Mouse (Mus musculus): Measurements from ENCODE around the gene Gm37240. TPM values are rescaled to one million over a fixed set of nuclear protein-coding genes. Genes with fewer than 3 reads are reported as not detected.

Gm37240 gene
- polyA plus RNA-seq, 1 experiment from 2014 or later, result 7.2 TPM

DNA sequence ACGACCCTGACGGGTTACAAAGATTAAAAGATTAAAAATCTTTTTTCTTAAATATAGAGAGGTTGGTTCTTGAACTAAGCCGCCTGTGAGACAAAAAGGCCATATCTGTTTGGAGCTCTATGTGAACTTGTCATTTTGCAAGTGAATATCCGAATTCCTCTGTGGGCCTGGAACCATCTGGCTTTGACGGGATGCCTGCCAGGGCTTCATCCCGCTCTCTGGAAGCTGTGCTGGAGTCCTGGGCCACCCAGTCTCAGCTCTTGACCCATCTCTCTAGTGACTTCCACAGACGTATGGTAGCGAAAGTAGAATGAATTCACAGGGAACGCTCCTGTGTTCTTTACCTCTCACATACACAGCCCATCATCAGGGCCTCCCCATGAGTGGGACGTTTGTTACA, 1193.4 kb downstream of the Gm37240 start:
- ATAC-seq (ENCODE audit: extremely low read depth, insufficient number of reproducible peaks, low FRiP score, low TSS enrichment), result no peak
- Histone ChIP-seq H3K9ac (no peak overlapping the region), H3K4me1 (peaks cover 19% of the 10 kb centered on the region), H3K27me3 (replicated peaks) (peaks cover 7% of the 10 kb centered on the region; the same call in 1 of the 2 replicates), H3K36me3 (no peaks in the 10 kb centered on the region), H3K27ac (replicated peaks) (no peak overlapping the region), H3K4me2 (no peak overlapping the region), H3K9me3 (no peaks in the 10 kb centered on the region), H3K4me3 (no peak overlapping the region)
- WGBS, result 62% methylated on average over 10 of the region's 10 CpGs

DNA sequence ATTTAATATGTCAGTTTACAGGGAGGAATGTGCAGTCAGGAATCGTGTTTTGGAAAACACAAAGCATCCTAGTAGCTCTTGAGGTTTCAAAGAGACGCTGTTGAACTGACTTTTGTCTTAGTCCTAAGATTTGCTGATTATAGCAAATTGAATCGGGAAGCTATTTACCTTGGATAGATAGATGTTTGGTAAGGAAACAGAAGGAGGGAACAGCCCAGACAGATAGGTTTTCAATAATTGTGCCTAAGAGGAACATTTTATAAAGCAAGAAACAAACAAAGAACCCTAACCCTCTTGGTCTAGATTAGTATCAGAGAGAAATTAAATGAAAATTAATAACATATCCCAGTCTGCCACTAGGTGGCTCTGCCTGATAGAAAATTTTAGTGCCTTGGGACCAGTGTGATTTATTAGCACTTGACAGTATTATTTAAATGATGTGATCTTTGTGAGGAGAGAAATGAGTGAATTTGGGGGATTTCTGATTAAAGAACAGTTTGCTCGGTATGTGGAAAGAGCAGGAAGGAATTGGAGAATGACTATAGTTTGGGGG, 1194.6 kb downstream of the Gm37240 start:
- no peak for ATAC-seq (ENCODE audit: extremely low read depth, insufficient number of reproducible peaks, low FRiP score, low TSS enrichment)
- H3K4me2 ChIP-seq, result no peak overlapping the region
- no peak overlapping the region for H3K4me3 ChIP-seq
- H3K27ac ChIP-seq (replicated peaks), result no peak overlapping the region
- no peaks in the 10 kb centered on the region for H3K9me3 ChIP-seq
- no peak overlapping the region for H3K9ac ChIP-seq
- no peaks in the 10 kb centered on the region for H3K36me3 ChIP-seq
- peaks cover 19% of the 10 kb centered on the region for H3K4me1 ChIP-seq
- peaks cover 7% of the 10 kb centered on the region; the same call in 1 of the 2 replicates for H3K27me3 ChIP-seq (replicated peaks)
- WGBS, result 52% methylated on average over 4 of the region's 4 CpGs

DNA sequence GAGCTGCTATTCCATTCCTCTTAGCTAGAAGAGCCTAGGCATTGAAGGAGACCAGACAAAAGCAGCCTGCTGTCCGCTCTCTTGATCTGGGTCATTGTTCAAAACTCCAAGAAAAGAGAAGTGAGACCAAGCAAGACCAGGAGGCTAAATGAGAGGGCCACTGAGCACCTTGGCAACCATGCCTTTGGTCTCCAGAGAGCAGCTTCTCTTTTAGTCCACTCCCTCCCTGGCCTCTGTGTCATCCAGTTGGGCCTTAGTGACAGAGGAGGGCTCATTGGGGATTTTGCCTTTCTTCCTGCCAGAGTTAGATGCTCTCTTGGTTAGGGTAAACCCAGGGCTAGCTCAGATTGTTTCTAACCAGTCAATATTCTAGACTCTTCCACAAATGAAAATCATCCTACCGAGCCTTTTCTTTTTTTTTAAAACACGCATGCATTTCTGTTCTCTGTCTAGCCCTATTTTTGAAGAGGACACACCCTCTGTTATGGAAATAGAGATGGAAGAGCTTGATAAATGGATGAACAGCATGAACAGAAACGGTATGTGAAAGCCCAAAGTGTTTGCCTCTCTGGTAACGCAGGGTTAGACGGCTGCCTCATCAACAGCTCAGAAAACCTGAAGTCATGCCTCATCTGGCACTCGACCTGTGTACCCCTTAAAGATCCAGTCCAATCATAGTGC, 1197.1 kb downstream of the Gm37240 start:
- Histone ChIP-seq H3K4me2 (no peak overlapping the region), H3K27me3 (replicated peaks) (peaks cover 7% of the 10 kb centered on the region; the same call in 1 of the 2 replicates), H3K27ac (replicated peaks) (no peak overlapping the region), H3K9me3 (no peaks in the 10 kb centered on the region), H3K9ac (no peak overlapping the region), H3K4me3 (no peak overlapping the region), H3K36me3 (no peaks in the 10 kb centered on the region), H3K4me1 (peaks cover 4% of the 10 kb centered on the region)
- no peak for ATAC-seq (ENCODE audit: extremely low read depth, insufficient number of reproducible peaks, low FRiP score, low TSS enrichment)
- WGBS, result 78% methylated on average over 7 of the region's 7 CpGs

DNA sequence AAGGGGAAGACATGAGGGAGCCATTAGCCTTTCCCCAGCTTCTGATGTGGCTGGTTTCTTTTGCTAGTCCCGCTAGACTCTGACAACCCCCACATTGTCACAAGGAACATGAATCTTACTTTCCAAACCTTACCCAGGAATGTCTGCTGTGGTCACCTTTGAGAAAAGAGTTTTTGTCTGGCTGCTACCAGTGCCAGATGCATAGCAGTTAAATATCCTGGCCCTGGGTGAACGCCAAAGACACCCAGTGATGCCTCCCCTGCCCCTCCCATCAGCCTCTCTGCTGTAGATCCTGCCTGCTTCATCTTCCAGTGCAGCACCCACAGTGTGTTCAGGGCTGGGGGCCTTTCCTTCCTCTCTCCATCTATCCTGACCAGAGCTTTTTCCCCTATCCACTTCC, 1197.7 kb downstream of the Gm37240 start:
- Histone ChIP-seq H3K4me2 (no peak overlapping the region), H3K9me3 (no peaks in the 10 kb centered on the region), H3K27me3 (replicated peaks) (peaks cover 7% of the 10 kb centered on the region; the same call in 1 of the 2 replicates), H3K36me3 (no peaks in the 10 kb centered on the region), H3K9ac (no peak overlapping the region), H3K27ac (replicated peaks) (no peak overlapping the region), H3K4me3 (no peak overlapping the region), H3K4me1 (0 out of 2 replicates have a peak, but pooled peaks cover 2% of the 10 kb centered on the region)
- no peak for ATAC-seq (ENCODE audit: extremely low read depth, insufficient number of reproducible peaks, low FRiP score, low TSS enrichment)
- 69% methylated on average over 2 of the region's 2 CpGs for WGBS

DNA sequence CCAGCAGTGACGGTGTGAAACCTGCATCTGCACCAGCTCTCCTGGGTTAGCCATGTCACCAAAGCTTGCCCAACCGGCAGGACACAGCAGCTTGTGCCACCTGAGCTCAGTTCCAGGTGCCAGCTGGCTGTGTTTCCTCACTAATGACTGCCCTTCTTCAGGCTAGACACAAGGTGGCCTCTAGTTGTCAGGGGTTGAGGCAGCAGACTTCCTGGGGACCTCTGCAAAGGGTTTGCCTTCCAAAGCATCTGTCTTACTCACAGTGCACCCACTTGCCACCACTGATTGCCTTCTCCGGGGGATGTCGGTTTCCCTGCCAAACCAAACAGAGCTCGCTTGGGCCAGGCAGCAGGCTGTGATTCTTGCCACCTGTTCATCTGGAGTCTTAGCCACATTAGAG, 1199.1 kb downstream of the Gm37240 start:
- WGBS, result 68% methylated on average over 5 of the region's 5 CpGs
- Histone ChIP-seq H3K27me3 (replicated peaks) (peaks cover 7% of the 10 kb centered on the region; the same call in 1 of the 2 replicates), H3K9ac (no peak overlapping the region), H3K4me1 (0 out of 2 replicates have a peak, but pooled peaks cover 2% of the 10 kb centered on the region), H3K36me3 (no peaks in the 10 kb centered on the region), H3K4me2 (no peak overlapping the region), H3K4me3 (no peak overlapping the region), H3K27ac (replicated peaks) (no peak overlapping the region), H3K9me3 (no peaks in the 10 kb centered on the region)
- no peak for ATAC-seq (ENCODE audit: extremely low read depth, insufficient number of reproducible peaks, low FRiP score, low TSS enrichment)

DNA sequence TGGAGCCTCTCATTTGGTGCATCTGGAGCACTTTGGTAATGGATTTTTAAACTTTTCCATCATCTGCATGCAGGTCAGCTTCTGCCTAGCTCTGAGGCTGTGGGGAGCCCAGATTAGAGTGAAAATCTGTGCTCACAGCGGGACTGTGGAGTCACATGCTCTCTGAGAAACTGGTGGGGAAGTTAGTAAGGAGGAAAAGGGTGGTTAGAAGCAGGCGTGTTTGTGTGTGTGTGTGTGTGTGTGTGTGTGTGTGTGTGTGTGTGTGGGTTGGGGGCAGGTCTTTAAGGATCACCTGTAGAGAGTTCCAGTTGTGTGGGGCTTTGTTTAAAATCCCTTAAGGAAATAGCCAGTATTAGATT, 1199.9 kb downstream of the Gm37240 start:
- peaks cover 7% of the 10 kb centered on the region; the same call in 1 of the 2 replicates for H3K27me3 ChIP-seq (replicated peaks)
- H3K27ac ChIP-seq (replicated peaks), result no peak overlapping the region
- no peak overlapping the region for H3K9ac ChIP-seq
- H3K4me3 ChIP-seq, result no peak overlapping the region
- WGBS, result 48% methylated on average over 2 of the region's 2 CpGs
- H3K9me3 ChIP-seq, result no peaks in the 10 kb centered on the region
- ATAC-seq (ENCODE audit: extremely low read depth, insufficient number of reproducible peaks, low FRiP score, low TSS enrichment), result no peak
- H3K4me2 ChIP-seq, result no peak overlapping the region
- H3K4me1 ChIP-seq, result 0 out of 2 replicates have a peak, but pooled peaks cover 2% of the 10 kb centered on the region
- no peaks in the 10 kb centered on the region for H3K36me3 ChIP-seq

DNA sequence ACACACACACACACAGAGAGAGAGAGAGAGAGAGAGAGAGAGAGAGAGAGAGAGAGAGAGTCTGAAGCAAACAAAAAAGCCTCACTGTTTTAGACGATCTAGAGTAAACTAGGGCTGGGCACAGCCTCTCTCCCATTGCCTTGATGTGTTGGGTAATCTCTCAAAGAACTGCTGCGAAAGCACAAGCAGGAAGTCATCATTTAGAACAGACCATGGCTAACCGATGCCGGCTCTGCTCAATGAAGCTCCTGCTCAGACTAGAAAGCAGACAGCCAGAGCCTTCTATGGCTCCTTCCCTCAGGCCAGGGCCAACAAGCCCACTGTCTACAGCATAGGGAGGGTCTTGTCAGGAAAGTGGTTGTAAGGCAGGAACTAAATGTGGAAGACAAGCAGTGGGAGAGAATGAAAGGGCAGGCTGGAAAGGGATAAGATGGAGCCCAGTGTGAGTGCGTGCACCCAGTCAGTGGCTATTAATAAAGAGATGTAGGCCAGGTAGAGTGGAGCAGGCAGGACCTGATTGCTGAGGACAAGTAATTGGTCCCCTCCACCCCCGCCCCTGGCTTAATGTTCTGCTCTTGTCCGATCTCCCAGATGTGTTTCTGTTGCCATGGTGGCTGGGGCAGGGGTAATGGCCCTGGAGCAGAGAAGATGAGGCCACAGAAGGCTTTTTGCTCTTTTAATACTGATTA, 1200.4 kb downstream of the Gm37240 start:
- H3K4me1 ChIP-seq, result 0 out of 2 replicates have a peak, but pooled peaks cover 2% of the 10 kb centered on the region
- whole genome bisulfite sequencing, result 66% methylated on average over 7 of the region's 7 CpGs
- no peak overlapping the region for H3K9ac ChIP-seq
- no peaks in the 10 kb centered on the region for H3K9me3 ChIP-seq
- ATAC-seq (ENCODE audit: extremely low read depth, insufficient number of reproducible peaks, low FRiP score, low TSS enrichment), result no peak
- H3K36me3 ChIP-seq, result no peaks in the 10 kb centered on the region
- no peak overlapping the region for H3K4me2 ChIP-seq
- no peak overlapping the region for H3K4me3 ChIP-seq
- H3K27ac ChIP-seq (replicated peaks), result no peak overlapping the region
- H3K27me3 ChIP-seq (replicated peaks), result peaks cover 6% of the 10 kb centered on the region; the same call in 1 of the 2 replicates

DNA sequence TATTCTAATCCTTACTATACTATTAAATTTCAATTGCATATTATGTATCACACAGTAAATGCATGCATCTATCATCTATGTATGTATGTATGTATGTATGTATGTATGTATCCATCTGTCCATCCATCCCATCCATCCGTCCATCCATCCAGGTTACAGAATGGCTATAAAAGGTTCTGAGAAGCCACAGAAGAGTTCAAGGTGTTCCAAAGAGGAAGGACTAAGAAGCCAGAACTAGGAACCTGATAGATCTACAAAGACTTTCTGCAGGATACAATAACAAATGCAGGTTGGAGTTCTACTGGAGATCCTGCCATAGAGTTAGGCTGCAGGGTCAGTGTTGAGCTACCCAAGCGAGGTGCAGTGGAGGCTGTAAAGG, 1201.0 kb downstream of the Gm37240 start:
- H3K9ac ChIP-seq, result no peak overlapping the region
- H3K4me2 ChIP-seq, result no peak overlapping the region
- ATAC-seq (ENCODE audit: extremely low read depth, insufficient number of reproducible peaks, low FRiP score, low TSS enrichment), result no peak
- WGBS, result 82% methylated on average over 2 of the region's 2 CpGs
- no peaks in the 10 kb centered on the region for H3K36me3 ChIP-seq
- H3K27me3 ChIP-seq (replicated peaks), result no peaks in the 10 kb centered on the region
- 0 out of 2 replicates have a peak, but pooled peaks cover 2% of the 10 kb centered on the region for H3K4me1 ChIP-seq
- no peak overlapping the region for H3K4me3 ChIP-seq
- H3K27ac ChIP-seq (replicated peaks), result no peak overlapping the region
- H3K9me3 ChIP-seq, result no peaks in the 10 kb centered on the region

DNA sequence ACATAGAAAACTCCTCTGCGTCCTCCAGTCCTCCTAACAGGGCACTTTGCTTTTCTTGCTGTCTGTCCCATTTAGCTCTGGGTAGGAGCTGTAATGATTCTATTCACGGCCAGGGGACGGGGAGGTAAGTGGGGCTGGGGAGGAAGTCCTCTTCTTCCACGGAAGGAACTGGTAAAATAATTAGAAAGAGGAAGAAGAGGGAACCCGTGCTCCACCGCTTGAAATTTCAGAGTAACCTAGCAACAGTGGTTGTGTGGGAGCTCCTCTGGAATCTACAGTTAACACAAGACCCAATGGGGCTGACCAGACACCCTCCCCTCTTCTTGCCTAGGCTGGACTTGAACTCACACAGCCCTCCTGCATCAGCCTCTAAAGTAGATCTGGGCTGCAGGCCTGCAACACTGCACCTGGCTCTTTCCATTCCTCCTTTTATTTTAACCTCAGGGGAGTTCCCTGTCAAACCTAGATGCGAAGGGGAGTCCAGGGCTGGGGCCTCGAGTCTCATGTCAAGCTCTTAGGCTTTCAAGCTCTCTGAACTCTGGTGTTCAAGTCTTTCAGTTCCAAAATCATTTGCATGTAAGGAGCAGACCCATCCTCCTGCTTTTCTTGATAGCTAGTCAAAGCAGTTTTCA, 1201.5 kb downstream of the Gm37240 start:
- Histone ChIP-seq H3K27ac (replicated peaks) (no peak overlapping the region), H3K4me2 (no peak overlapping the region), H3K27me3 (replicated peaks) (no peaks in the 10 kb centered on the region), H3K36me3 (no peaks in the 10 kb centered on the region), H3K9me3 (no peaks in the 10 kb centered on the region), H3K4me3 (no peak overlapping the region), H3K9ac (no peak overlapping the region), H3K4me1 (0 out of 2 replicates have a peak, but pooled peaks cover 2% of the 10 kb centered on the region)
- WGBS, result 70% methylated on average over 8 of the region's 8 CpGs
- no peak for ATAC-seq (ENCODE audit: extremely low read depth, insufficient number of reproducible peaks, low FRiP score, low TSS enrichment)

DNA sequence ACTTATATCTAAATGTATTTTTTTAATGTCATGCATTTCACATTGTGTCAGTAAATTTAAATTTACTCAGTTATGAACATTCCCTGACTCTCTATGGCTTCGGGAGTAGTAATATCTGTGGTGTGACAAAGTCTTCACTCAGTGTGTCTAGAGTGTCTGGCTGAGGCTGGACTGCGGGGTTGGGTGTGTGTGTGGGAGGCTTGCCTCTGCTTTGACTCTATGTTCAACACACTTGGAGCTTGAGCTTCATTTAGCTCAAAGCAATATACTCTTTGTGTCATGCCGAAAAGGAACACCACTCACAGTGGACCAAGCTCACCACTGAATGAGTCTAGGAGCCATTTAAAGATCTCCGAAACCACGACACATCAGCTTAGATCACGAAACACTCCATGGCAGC, 1203.5 kb downstream of the Gm37240 start:
- H3K9me3 ChIP-seq, result no peaks in the 10 kb centered on the region
- 84% methylated on average over 6 of the region's 6 CpGs for WGBS
- ATAC-seq (ENCODE audit: extremely low read depth, insufficient number of reproducible peaks, low FRiP score, low TSS enrichment), result no peak
- H3K27me3 ChIP-seq (replicated peaks), result no peaks in the 10 kb centered on the region
- no peaks in the 10 kb centered on the region for H3K36me3 ChIP-seq
- H3K27ac ChIP-seq (replicated peaks), result no peak overlapping the region
- H3K4me3 ChIP-seq, result no peak overlapping the region
- 0 out of 2 replicates have a peak, but pooled peaks cover 2% of the 10 kb centered on the region for H3K4me1 ChIP-seq
- no peak overlapping the region for H3K4me2 ChIP-seq
- no peak overlapping the region for H3K9ac ChIP-seq

DNA sequence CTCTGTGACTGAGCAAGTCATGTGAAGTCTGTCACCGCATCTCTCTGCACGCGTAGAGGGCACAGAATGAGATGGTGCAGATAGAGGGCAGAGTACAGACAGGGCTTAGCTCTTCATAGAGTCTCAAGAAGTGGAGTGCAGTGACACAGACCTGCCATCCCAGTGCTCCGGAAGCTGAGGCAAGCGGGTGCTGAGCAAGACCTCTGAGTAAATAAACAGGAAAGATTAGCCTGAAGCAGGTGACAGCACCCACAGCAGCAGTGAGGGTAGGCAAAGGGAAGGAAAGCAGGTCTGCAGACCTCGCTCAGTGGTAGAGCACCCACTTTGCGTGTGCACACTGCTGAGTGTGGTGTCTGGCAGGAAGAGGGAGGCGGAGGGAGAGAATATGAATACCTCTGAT, 1205.6 kb downstream of the Gm37240 start:
- ATAC-seq (ENCODE audit: extremely low read depth, insufficient number of reproducible peaks, low FRiP score, low TSS enrichment), result no peak
- no peaks in the 10 kb centered on the region for H3K4me1 ChIP-seq
- no peak overlapping the region for H3K9ac ChIP-seq
- no peak overlapping the region for H3K27ac ChIP-seq (replicated peaks)
- 68% methylated on average over 8 of the region's 8 CpGs for WGBS
- no peak overlapping the region for H3K4me3 ChIP-seq
- H3K9me3 ChIP-seq, result no peaks in the 10 kb centered on the region
- H3K4me2 ChIP-seq, result no peak overlapping the region
- H3K36me3 ChIP-seq, result no peaks in the 10 kb centered on the region
- H3K27me3 ChIP-seq (replicated peaks), result no peaks in the 10 kb centered on the region
